Comparison of ENCODE assay signal across 28 mouse cellular contexts in genomic region chr6:23314945-23315344, GRCm38 (mm10).
"Had no signal": no experiment of that assay in that cellular context is flagged by ENCODE, and none has a peak within 500 bp of the region (broad histone marks: within the 10 kb centered on the region; RNA-seq: fewer than 3 reads in every experiment).

No protein-coding gene starts in this region.

- H3K27ac ChIP-seq: heart, embryonic 10.5 days; hindbrain, embryonic 10.5 days; hindbrain, embryonic 12.5 days; hindbrain, embryonic 14.5 days; intestine, embryonic 15.5 days; kidney, embryonic 15.5 days; kidney, postnatal 0 days; limb, embryonic 13.5 days; limb, embryonic 15.5 days; liver, embryonic 12.5 days; liver, embryonic 14.5 days had no signal

- H3K36me3 ChIP-seq: heart, embryonic 10.5 days; heart, embryonic 12.5 days; hindbrain, embryonic 10.5 days; hindbrain, embryonic 12.5 days; intestine, embryonic 15.5 days; kidney, embryonic 15.5 days; limb, embryonic 13.5 days; limb, embryonic 15.5 days; liver, embryonic 12.5 days had no signal

- H3K27me3 ChIP-seq: heart, embryonic 12.5 days; hindbrain, embryonic 12.5 days; intestine, embryonic 15.5 days; kidney, embryonic 15.5 days; limb, embryonic 13.5 days; limb, embryonic 15.5 days; liver, embryonic 12.5 days had no signal

- H3K4me3 ChIP-seq: heart, embryonic 10.5 days; heart, embryonic 12.5 days; hindbrain, embryonic 10.5 days; hindbrain, embryonic 12.5 days; intestine, embryonic 15.5 days; kidney, embryonic 15.5 days; limb, embryonic 13.5 days; limb, embryonic 15.5 days; liver, embryonic 12.5 days had no signal

- H3K9ac ChIP-seq: heart, embryonic 12.5 days; hindbrain, embryonic 12.5 days; hindbrain, embryonic 14.5 days; intestine, embryonic 15.5 days; kidney, embryonic 15.5 days; limb, embryonic 13.5 days; limb, embryonic 15.5 days; liver, embryonic 12.5 days; liver, embryonic 14.5 days had no signal

- H3K4me1 ChIP-seq: heart, embryonic 10.5 days; heart, embryonic 12.5 days; hindbrain, embryonic 10.5 days; hindbrain, embryonic 12.5 days; intestine, embryonic 15.5 days; kidney, embryonic 15.5 days; limb, embryonic 13.5 days; limb, embryonic 15.5 days; liver, embryonic 12.5 days had no signal

- H3K9me3 ChIP-seq: heart, embryonic 10.5 days; heart, embryonic 12.5 days; hindbrain, embryonic 10.5 days; hindbrain, embryonic 12.5 days; intestine, embryonic 15.5 days; kidney, embryonic 15.5 days; limb, embryonic 13.5 days; limb, embryonic 15.5 days; liver, embryonic 12.5 days had no signal

- H3K4me2 ChIP-seq: heart, embryonic 12.5 days; hindbrain, embryonic 12.5 days; hindbrain, embryonic 14.5 days; intestine, embryonic 15.5 days; kidney, embryonic 15.5 days; limb, embryonic 13.5 days; limb, embryonic 15.5 days; liver, embryonic 12.5 days had no signal

- DNase-seq: gastrocnemius, postnatal 10 days; gastrocnemius, postnatal 25 days; heart, adult 18-20 months; heart, postnatal 10 days; heart, postnatal 4 days; kidney, adult 11 months; kidney, adult 2 months; kidney, adult 9 months; kidney, postnatal 14 days; kidney, postnatal 36 days; layer of hippocampus, adult 9-11 months; layer of hippocampus, postnatal 36 days; left cerebral cortex, postnatal 4 days; lung, adult 18-20 months had no signal

- ATAC-seq: hindbrain, embryonic 16.5 days; inflammation-experienced regulatory T-cells, adult 6 months; intestine, embryonic 15.5 days; liver, embryonic 12.5 days had no signal
